Mouse (Mus musculus): ENCODE measurements around the gene Dcdc2b.

DNA sequence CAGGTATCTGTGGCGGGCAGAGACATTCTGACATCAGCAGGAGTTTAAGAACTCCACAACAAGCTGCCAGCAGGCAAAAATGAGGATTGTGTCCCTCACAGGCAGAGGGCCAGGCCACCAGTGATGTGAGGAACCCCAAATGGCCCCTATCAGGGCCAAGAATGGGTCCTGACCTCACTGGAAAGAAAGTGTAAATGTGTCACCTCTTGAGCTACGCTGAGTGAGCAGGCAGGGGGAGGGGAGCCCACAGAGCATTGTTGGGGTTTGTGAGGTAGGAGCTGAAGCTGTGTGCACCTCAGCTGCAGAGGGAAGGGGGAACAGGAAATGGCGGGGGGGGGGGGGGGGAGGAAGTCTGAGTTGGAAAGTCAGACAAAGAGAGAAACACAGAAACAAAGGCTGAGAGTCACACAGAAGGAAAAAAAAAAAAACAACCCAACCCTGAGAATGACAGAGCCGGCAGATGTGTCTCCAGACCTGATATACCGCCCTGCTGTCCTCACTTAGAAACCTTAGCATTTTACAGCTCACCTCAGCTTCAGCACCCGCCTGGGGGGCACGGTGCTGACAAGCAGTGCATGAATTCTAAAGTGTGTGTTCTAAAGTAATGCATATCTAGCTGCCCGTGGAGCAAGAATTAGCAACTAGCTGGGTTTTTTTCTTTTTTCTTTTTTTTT is 38.7 kb downstream of the Dcdc2b start:
- TF ChIP-seq CTCF (IDR thresholded peaks at IDR 0.05; ENCODE audit: control insufficient read depth, insufficient read depth, insufficient read length), result no peak
- TF ChIP-seq MYOG (IDR thresholded peaks at IDR 0.05; ENCODE audit: control insufficient read depth, extremely low read depth, insufficient read length), result no peak
- no peak for TF ChIP-seq MYOD1 (IDR thresholded peaks at IDR 0.05; ENCODE audit: control insufficient read depth, insufficient read length, low read depth)
- TF ChIP-seq USF1 (IDR thresholded peaks at IDR 0.05; ENCODE audit: low read depth), result no peak

All from C2C12 (cell line).